Mouse (Mus musculus) cerebellum, postnatal 4 days (tissue): ENCODE data around the gene Wdr20.
"Not testable (repeated sequence)": the region's sequence is repeated elsewhere in the genome, so short reads cannot be mapped to it uniquely, and the experiment has no call there.

Experiments
- DNase-seq, 2 experiments: peaks; one replicate each; pipeline ENCODE4 v3.0.0; 2022; ENCODE audit warnings: low spot score in 2 of 2, mixed read lengths in 1 of 2

The Wdr20 gene

GRCm38 (mm10) chr12:110713784-110714183, 24.0 kb upstream of the Wdr20 start:
- no peak for DNase-seq

GRCm38 (mm10) chr12:110714215-110714614, 23.5 kb upstream of the Wdr20 start:
- DNase-seq: no peak

- no peak for DNase-seq
Measured at GRCm38 (mm10) chr12:110716004-110716403, 21.7 kb upstream of the Wdr20 start.

GRCm38 (mm10) chr12:110725051-110725450, 12.7 kb upstream of the Wdr20 start:
- DNase-seq: no peak

- DNase-seq: no peak
Measured at GRCm38 (mm10) chr12:110725489-110725888, 12.3 kb upstream of the Wdr20 start.

GRCm38 (mm10) chr12:110726428-110726827, 11.3 kb upstream of the Wdr20 start:
- DNase-seq: no peak

- DNase-seq: not testable (repeated sequence)
Measured at GRCm38 (mm10) chr12:110733254-110733653, 4.5 kb upstream of the Wdr20 start.

- DNase-seq: no peak
Measured at GRCm38 (mm10) chr12:110736641-110737040, 1.1 kb upstream of the Wdr20 start.

GRCm38 (mm10) chr12:110738158-110738921, 596 bp downstream of the Wdr20 start:
- peak in 1 of 2 experiments; percentile 26 for DNase-seq

GRCm38 (mm10) chr12:110750770-110751439, 13.2 kb downstream of the Wdr20 start:
- no peak for DNase-seq

GRCm38 (mm10) chr12:110752703-110753102, 15.0 kb downstream of the Wdr20 start:
- DNase-seq: no peak

GRCm38 (mm10) chr12:110753976-110754375, 16.2 kb downstream of the Wdr20 start:
- no peak for DNase-seq

- no peak for DNase-seq
Measured at GRCm38 (mm10) chr12:110757161-110757560, 19.4 kb downstream of the Wdr20 start.

GRCm38 (mm10) chr12:110758932-110759331, 21.2 kb downstream of the Wdr20 start:
- DNase-seq: no peak

GRCm38 (mm10) chr12:110762321-110762720, 24.6 kb downstream of the Wdr20 start:
- DNase-seq: no peak

GRCm38 (mm10) chr12:110764531-110764930, 26.8 kb downstream of the Wdr20 start:
- no peak for DNase-seq

GRCm38 (mm10) chr12:110768562-110768961, 30.8 kb downstream of the Wdr20 start:
- no peak for DNase-seq

GRCm38 (mm10) chr12:110769660-110770297, 32.0 kb downstream of the Wdr20 start:
- DNase-seq: no peak

GRCm38 (mm10) chr12:110770479-110771247, 32.9 kb downstream of the Wdr20 start:
- DNase-seq: no peak

- no peak for DNase-seq
Measured at GRCm38 (mm10) chr12:110771961-110772360, 34.2 kb downstream of the Wdr20 start.

GRCm38 (mm10) chr12:110775628-110776426, 38.1 kb downstream of the Wdr20 start:
- DNase-seq: no peak
